Mouse (Mus musculus): Measurements from ENCODE around the gene Ankrd11.
A peak's percentile ranks its signal among the peaks of the same experiment; 100 is the strongest.

Gene Ankrd11

DNA sequence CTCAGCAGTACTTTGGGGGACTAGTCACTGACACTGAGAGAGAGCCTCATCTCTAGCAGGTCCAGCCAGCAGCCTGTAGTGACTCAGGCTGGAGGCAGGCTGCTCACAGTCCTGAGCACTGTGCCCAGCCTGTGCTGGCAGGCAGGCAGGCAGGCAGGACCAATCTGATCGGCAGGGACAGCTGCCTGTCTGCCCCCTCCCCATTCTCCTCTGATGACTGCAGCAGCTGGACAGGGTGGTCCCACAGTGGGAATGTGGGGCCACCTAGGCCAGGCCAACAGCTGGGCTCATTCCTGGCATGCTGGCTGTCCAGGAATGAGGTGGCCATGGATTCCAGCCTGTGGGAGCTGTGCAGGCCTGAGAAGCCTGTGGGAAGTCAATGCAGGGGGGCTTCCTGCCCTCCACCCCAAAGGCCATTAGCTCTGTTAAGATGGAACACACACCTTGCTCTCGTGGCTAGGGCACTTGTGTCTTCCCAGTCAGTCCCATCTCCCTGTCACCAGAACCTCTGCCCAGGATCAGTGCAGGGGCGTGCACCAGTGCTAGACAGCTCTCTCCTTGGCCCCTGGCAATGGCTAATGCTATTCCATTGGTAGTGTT is 191.3 kb downstream of the Ankrd11 start:
- no peak for DNase-seq (ENCODE audit: low read depth, low spot score)

DNA sequence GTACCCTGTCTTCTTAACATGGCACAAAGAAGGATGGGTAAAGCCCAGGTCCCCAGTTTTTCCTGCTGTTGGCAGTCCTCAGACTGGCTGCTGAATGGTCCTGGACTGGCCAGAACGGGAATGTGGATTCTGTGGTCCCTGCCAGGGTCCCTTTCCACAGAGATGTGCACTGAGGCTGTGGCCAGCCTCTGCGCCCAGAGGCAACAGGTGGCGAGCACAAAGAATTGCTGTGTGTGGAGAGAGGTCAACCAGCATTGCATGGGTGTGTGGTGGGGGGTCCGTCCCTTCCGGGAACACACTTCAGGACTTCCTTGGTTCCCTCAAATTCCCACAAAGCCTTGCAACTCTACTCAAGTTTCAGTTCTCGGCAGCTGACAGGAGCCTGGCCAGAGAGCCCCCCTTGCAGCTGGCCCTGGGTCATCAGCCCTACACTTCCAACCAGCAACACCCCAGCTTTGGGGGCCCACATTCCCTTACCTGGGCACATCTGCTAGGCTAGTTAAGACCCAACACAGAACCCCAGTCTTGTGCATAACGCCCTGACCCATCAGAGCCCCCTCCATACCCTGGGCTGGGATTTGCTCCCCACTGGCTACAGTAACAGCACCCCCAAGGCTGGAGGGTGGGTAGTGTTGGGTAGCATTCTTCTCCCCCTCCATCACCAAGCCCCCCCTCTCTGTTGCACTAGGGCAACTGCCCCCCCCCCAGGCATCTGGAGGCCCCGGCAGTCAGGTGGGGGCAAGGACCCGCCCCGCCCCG is 192.7 kb downstream of the Ankrd11 start:
- DNase-seq (ENCODE audit: low read depth, low spot score): no peak

DNA sequence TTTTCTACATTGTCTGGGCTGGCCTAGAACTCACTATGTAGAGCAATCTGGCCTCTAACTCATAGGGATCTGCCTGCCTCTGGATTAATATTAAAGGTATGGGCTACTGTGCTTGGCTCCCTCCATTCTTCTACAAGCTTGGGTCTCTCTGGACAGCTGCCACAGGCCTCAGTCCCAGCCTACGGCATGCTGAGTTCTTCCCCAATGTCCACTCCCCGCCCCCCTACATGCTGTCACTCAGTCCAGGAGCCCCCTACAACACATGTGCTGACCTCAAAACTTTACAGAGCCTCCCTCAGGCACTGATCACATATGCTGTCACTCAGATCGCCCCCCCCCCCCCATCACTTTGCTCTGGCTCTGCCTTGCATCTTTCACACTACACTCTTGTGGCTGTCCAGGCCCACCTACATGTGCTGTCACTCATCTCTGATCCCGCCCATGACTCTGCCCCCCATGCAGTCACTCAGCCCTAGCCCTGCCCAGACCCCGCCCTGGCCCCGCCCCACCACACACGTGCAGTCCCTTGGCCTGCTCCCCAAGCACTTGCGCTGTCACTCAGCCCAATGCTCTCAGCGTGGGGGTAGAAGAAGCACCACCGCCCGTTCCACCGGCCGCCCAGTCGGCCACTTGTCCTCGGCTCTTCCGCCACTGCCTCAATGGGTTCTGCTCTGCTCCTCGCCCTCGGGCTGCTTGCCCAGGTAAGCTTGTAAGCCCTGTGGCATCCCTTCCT is 194.1 kb downstream of the Ankrd11 start, which contains the start of gene Cdh15:
Cdh15 (plus strand) TSS at position 138 of the 733 bp plus-strand sequence.
- no peak for DNase-seq (ENCODE audit: low read depth, low spot score)

DNA sequence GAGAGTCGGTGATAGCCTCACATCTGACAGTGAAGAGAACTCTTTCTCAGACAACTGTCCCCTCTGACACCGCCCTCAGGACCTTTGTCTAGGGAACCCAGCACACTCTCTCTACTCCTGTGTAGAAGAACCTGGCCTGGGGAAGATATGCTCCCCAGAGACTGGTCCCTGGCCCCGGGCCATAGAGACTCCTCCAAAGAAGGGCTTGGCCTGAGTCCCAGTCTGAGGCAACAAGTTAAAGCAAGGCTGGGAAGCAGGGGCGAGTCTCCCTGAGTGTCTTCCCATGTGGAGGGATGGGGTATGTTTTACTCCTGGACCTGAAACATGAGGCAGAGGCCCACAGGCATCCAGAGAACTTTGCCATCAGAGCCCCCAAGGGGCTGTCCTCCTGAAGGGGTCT is 196.4 kb downstream of the Ankrd11 start:
- no peak for DNase-seq (ENCODE audit: low read depth, low spot score)

DNA sequence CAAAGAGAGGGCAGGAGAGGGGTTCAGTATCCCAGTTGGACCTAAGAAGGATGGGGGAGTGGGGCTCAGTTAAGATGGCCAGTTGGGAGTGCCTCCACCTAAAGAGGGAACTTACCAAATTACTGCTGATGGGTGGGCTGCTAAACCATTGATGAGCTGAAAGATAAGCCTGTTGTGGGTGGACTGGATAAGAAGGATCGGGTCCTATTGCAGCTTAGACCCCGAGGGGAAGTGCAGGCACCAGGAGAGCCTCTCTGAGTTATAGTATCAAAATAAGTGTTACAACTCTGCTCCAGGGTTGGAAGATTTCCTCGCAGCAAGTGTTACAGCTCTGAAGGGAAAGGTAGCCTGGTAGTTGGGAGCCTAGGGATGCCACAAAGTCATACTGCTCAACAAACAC is 197.9 kb downstream of the Ankrd11 start:
- no peak for DNase-seq (ENCODE audit: low read depth, low spot score)

DNA sequence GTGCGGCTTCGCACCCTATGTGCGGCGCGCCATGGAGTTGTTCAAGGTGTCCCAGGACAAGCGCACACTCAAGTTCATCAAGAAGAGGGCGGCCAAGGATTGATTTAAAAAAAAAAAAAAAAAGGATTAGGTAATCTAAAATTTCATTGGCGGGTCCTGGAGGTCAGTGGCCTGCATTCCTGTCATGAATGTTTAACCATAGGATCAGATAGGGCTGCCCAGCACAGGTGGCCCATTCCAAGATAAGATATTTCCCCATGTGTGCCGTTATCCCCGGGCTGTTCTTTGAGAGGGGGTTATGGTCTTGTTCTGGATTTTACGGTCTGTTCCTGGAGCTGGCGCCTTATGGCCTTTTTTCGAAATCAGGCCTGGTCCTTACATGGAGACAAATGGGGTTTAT is 205.4 kb downstream of the Ankrd11 start:
- DNase-seq (ENCODE audit: low read depth, low spot score): no peak

DNA sequence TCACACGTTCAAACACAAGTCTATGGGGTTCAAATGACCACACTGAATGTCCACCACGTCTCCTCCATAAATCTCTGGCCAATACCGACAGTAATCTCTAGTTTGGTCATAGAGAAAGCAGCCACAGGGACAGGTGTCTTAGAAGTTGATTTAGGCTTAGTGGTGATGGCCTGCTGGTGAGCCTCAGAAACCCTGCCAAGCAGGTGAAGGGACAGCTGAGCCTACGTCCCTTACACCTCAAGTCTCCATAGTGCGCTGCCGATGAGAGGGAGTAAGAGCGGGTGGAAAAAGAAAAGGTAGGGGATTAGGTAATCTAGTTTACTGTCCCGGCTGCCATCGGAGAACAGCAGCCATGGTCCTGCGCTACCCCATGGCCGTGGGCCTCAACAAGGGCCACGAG is 205.9 kb downstream of the Ankrd11 start:
- DNase-seq (ENCODE audit: low read depth, low spot score): no peak

DNA sequence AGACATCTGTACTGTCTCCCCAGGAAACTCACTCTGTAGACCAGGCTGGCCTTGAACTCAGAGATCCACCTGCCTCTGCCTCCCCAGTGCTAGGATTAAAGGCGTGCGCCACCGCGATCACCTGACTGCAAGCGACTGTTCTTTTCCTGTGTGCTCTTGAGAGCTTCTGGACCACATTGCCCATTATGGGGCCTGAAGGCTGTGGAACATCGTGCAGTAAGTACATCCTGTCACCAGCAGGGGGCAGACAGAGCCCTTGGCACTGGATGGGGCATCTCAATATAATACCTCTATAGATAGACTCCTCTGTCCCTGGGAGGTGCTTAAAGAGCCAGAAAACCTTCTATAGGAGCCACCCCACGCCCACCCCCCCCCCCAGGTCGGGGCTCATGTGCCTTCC is 207.1 kb downstream of the Ankrd11 start:
- peak; percentile 50 for DNase-seq (ENCODE audit: low read depth, low spot score)

DNA sequence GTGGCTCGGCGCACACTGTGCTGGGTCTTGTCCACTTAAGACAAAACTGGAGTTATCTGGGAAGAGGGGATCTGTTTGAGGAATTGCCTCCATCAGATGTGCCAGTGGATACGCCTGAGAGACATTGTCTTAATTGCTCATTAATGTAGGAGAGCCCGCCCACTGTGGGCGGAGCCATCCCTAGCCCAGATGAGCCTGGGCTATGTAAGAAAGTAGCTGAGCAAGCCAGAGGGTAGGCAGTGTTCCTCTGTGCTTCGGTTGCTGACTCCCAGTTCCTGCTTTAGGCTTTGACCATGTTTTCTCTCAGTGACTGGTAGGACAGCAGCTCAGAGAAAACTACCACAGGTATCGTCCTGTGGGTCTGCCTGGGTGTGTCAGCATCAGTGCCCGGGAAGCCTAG is 207.7 kb downstream of the Ankrd11 start:
- DNase-seq (ENCODE audit: low read depth, low spot score): no peak

Measured in telencephalon, adult 2 months (tissue).